Mouse (Mus musculus): ENCODE measurements around the gene Cd5.

The Cd5 gene

GRCm38 (mm10) chr19:10729889-10730288, 8.9 kb downstream of the Cd5 start:
- DNase-seq (ENCODE audit: low read depth, low spot score): no peak

- no peak for DNase-seq (ENCODE audit: low read depth, low spot score)
Measured at GRCm38 (mm10) chr19:10724629-10725363, 14.0 kb downstream of the Cd5 start.

- DNase-seq (ENCODE audit: low read depth, low spot score): peak; percentile 91
Measured at GRCm38 (mm10) chr19:10723649-10724048, 15.2 kb downstream of the Cd5 start.

- DNase-seq (ENCODE audit: low read depth, low spot score): no peak
Measured at GRCm38 (mm10) chr19:10723084-10723483, 15.7 kb downstream of the Cd5 start.

- DNase-seq (ENCODE audit: low read depth, low spot score): no peak
Measured at GRCm38 (mm10) chr19:10721064-10721463, 17.7 kb downstream of the Cd5 start.

- DNase-seq (ENCODE audit: low read depth, low spot score): no peak
Measured at GRCm38 (mm10) chr19:10720524-10720923, 18.3 kb downstream of the Cd5 start.

GRCm38 (mm10) chr19:10719751-10720150, 19.1 kb downstream of the Cd5 start:
- DNase-seq (ENCODE audit: low read depth, low spot score): no peak

- no peak for DNase-seq (ENCODE audit: low read depth, low spot score)
Measured at GRCm38 (mm10) chr19:10718251-10718775, 20.5 kb downstream of the Cd5 start.

GRCm38 (mm10) chr19:10715476-10715875, 23.3 kb downstream of the Cd5 start:
- no peak for DNase-seq (ENCODE audit: low read depth, low spot score)

GRCm38 (mm10) chr19:10714682-10715475, 23.9 kb downstream of the Cd5 start:
- DNase-seq (ENCODE audit: low read depth, low spot score): peak; percentile 85

GRCm38 (mm10) chr19:10714168-10714567, 24.6 kb downstream of the Cd5 start:
- no peak for DNase-seq (ENCODE audit: low read depth, low spot score)

- DNase-seq (ENCODE audit: low read depth, low spot score): no peak
Measured at GRCm38 (mm10) chr19:10713551-10713950, 25.3 kb downstream of the Cd5 start.

- no peak for DNase-seq (ENCODE audit: low read depth, low spot score)
Measured at GRCm38 (mm10) chr19:10712646-10713045, 26.2 kb downstream of the Cd5 start.

- DNase-seq (ENCODE audit: low read depth, low spot score): no peak
Measured at GRCm38 (mm10) chr19:10712194-10712593, 26.6 kb downstream of the Cd5 start.

GRCm38 (mm10) chr19:10710751-10711150, 28.1 kb downstream of the Cd5 start:
- no peak for DNase-seq (ENCODE audit: low read depth, low spot score)

- peak; percentile 62 for DNase-seq (ENCODE audit: low read depth, low spot score)
Measured at GRCm38 (mm10) chr19:10710088-10710511, 28.7 kb downstream of the Cd5 start.

- DNase-seq (ENCODE audit: low read depth, low spot score): peak; percentile 88
Measured at GRCm38 (mm10) chr19:10709360-10710087, 29.3 kb downstream of the Cd5 start.

- DNase-seq (ENCODE audit: low read depth, low spot score): no peak
Measured at GRCm38 (mm10) chr19:10708900-10709299, 29.9 kb downstream of the Cd5 start.

- no peak for DNase-seq (ENCODE audit: low read depth, low spot score)
Measured at GRCm38 (mm10) chr19:10707881-10708280, 30.9 kb downstream of the Cd5 start.

- no peak for DNase-seq (ENCODE audit: low read depth, low spot score)
Measured at GRCm38 (mm10) chr19:10707087-10707875, 31.5 kb downstream of the Cd5 start.

GRCm38 (mm10) chr19:10703470-10703869, 35.3 kb downstream of the Cd5 start:
- no peak for DNase-seq (ENCODE audit: low read depth, low spot score)

Measured in ZHBTc4 (cell line).